Mouse (Mus musculus): Measurements from ENCODE around the gene Rnls.

- TF ChIP-seq CTCF (IDR thresholded peaks at IDR 0.05; ENCODE audit: control insufficient read depth, insufficient read depth, insufficient replicate concordance, low read depth, low read length) (no peak), POLR2A (IDR thresholded peaks at IDR 0.05; ENCODE audit: control insufficient read depth, low read depth, low read length) (no peak)
These were observed 290.7 kb downstream of the Rnls start for GRCm38 (mm10) chr19:33101093-33102007.

Data from testis, adult 2 months (tissue).